Mouse (Mus musculus) macrophage (primary cell): ENCODE results near the gene Pacsin2. TPM values are rescaled to one million over a fixed set of nuclear protein-coding genes. Genes with fewer than 3 reads are reported as not detected.
"Not testable (repeated sequence)": the region's sequence is repeated elsewhere in the genome, so short reads cannot be mapped to it uniquely, and the experiment has no call there.

ENCODE experiments used
- H3K27ac ChIP-seq: fragments of 350-480 bp; formaldehyde crosslinking; 2 replicates; pipeline ENCODE4 v1.9.0; 2021
- H3K36me3 ChIP-seq: fragments of 350-480 bp; formaldehyde crosslinking; 2 replicates; pipeline ENCODE4 v1.9.0; 2021; ENCODE audit errors: inconsistent target
- H3K4me3 ChIP-seq: fragments of 350-480 bp; formaldehyde crosslinking; 2 replicates; pipeline ENCODE4 v1.9.0; 2021; ENCODE audit errors: inconsistent target
- H3K79me2 ChIP-seq: fragments of 350-480 bp; formaldehyde crosslinking; 2 replicates; pipeline ENCODE4 v1.9.0; 2021; ENCODE audit errors: inconsistent target
- WGBS: methylation state at CpG from one replicate; pipeline ENCODE4 v1.1.7; 2026; ENCODE audit warnings: inconsistent platforms; ENCODE audit not compliant: missing documents; 5-methylcytosine and 5-hydroxymethylcytosine counted together
- polyA plus RNA-seq: library from polyadenylated mRNA; stranded (reverse); fragments of 250-400 nt; gene quantifications from 3 replicates; pipeline ENCODE4 v1.2.4, GENCODE M21; 2018; ENCODE audit warnings: inconsistent platforms
- total RNA-seq, 78 experiments: library from RNA; depleted of rRNA; stranded (reverse); fragments of 250-400 nt; gene quantifications; 1 replicate in 9 of 78; 2 replicates in 24 of 78; 3 replicates in 43 of 78; 4 replicates in 2 of 78; pipeline ENCODE4 v1.2.4; 2018; ENCODE audit warnings: inconsistent platforms in 56 of 78

Gene Pacsin2
- 100 to 1,000 TPM in 3 of 26 experiments, 10 to 100 TPM in 23; 41.6 to 120 (median 81.4) TPM for total RNA-seq (2018; cell fraction: chromatin; rRNA removed)
- total RNA-seq (2018; cell fraction: cytosol; rRNA removed) = 100 to 1,000 TPM in 1 of 26 experiments, 10 to 100 TPM in 25; 51.3 to 103 (median 81.1) TPM
- 100 to 1,000 TPM in 2 of 26 experiments, 10 to 100 TPM in 24; 60.5 to 159 (median 76.3) TPM for total RNA-seq (2018; cell fraction: nucleus; rRNA removed)
- 58.4 to 158 TPM (median 89.0 TPM) in 3 replicates for polyA plus RNA-seq

- H3K27ac ChIP-seq = peak within 1 kb of the TSS; percentile 57
- peak within 1 kb of the TSS; percentile 89 for H3K4me3 ChIP-seq
- H3K36me3 ChIP-seq = no peaks in the 10 kb centered on the region
- under 1% methylated on average over 79 of the region's 88 CpGs for WGBS
- peaks cover 48% of the 10 kb centered on the region for H3K79me2 ChIP-seq
These were observed at the start of gene Pacsin2 for GRCm38 (mm10) chr15:83464083-83464904. TSS of gene Pacsin2 (minus strand) at chr15:83464606.

DNA sequence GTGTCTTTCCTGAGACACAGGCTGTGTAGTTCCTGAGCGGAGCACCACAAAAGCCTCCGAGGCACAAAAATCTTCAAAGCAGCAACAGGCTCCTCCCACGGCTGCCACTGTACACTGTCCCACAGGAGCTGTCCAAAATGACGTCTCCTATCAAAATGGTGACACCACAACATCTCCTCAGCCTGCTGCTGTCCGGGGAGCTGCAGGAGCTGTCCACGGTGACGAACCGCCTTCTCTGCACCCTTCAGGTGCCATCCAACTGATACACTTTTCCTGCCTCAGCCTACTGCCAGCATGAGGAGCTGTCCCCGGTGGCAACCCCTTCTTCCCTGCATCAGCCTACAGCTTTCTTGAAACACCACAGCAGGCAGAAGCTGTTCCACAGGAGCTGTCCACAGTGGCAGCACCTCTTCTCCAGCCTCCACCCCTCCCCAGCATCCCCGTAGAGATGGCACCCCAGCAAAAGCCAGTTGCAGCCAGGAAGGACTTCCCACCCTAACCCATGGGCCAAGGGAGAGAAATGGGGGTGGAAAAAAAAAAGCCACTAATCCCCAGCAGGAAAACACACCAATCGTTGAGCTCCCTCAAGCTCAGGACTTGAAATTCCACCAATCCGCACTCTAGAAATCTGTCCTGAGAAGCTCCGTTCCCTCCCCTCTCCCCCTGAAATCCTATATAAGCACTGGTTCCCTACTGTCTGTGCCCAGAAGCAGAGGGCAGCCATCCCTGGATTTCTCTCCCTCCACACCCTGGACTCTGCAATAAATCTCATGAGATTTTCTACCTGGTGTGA is 48.3 kb upstream of the Pacsin2 start:
- Histone ChIP-seq H3K36me3 (no peaks in the 10 kb centered on the region), H3K79me2 (no peaks in the 10 kb centered on the region), H3K27ac (no peak overlapping the region), H3K4me3 (no peak overlapping the region)
- WGBS = 72% methylated on average over 13 of the region's 13 CpGs

DNA sequence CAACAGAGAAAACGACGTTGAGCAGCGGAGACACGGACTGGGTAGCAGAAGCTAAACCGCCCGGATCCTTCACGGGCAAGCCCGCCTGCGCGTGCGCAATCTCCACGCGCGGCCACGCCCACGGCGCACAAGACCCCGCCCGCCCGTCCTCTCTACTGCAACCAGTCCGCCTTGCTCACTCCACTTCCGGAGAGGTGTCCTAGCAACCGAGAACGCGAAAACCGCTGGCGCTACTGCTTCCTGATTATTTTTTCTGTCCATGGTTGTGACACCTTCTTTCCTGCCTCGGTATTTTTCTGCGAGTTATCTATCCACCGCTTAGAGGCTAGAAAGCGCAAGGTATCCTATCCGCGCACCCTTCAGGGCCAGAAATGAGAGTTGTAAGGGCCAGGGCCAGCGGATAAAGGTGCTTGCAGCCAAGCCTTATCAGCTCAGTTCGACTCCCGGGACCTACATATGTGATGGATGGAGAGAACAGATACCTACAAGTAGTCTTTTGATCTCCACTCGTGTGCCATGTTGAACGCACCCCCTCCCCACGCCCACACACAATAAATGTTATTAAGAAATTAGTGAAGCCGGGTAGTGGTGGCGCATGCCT is 46.5 kb upstream of the Pacsin2 start, which contains the start of gene Ttll1:
Gene Ttll1, minus strand, starts transcription at position 89 of the 601 bp plus-strand sequence.
- 10% methylated on average over 41 of the region's 41 CpGs for WGBS
- H3K36me3 ChIP-seq = no peaks in the 10 kb centered on the region
- 0 out of 2 replicates have a peak within 1 kb of the TSS, but pooled peaks have one; percentile 19 for H3K27ac ChIP-seq

GRCm38 (mm10) chr15:83509950-83510804 is 45.8 kb upstream of the Pacsin2 start:
- no peaks in the 10 kb centered on the region for H3K79me2 ChIP-seq
- H3K4me3 ChIP-seq = peak overlapping the region; percentile 59
- WGBS = 24% methylated on average over 15 of the region's 17 CpGs
- no peaks in the 10 kb centered on the region for H3K36me3 ChIP-seq
- H3K27ac ChIP-seq = 0 out of 2 replicates have a peak overlapping the region, but pooled peaks have one; percentile 19

More for the DNA sequence above, 46.5 kb upstream of the Pacsin2 start, which contains the start of gene Ttll1:
- H3K79me2 ChIP-seq = no peaks in the 10 kb centered on the region
- peak within 1 kb of the TSS; percentile 59 for H3K4me3 ChIP-seq

DNA sequence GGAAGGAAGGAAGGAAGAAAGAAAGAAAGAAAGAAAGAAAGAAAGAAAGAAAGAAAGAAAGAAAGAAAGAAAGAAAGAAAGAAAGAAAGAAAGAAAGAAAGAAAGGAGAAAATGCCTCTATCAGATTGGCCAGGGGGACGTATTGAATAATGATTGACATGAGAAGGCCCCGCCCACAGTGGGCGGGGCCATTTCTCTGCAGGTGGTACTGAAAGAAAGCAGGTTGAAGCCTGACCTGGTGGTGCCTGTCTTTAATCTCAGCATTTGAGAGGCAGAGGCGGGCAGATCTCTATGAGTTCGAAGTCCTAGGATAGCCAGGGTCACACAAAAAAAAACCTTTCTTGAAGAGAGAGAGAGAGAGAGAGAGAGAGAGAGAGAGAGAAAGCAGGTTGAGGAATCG is 37.1 kb upstream of the Pacsin2 start:
- not testable (repeated sequence) for H3K36me3 ChIP-seq, H3K4me3 ChIP-seq, H3K27ac ChIP-seq, H3K79me2 ChIP-seq
- WGBS = 94% methylated on average over 5 of the region's 6 CpGs

- Histone ChIP-seq H3K79me2 (no peaks in the 10 kb centered on the region), H3K4me3 (no peak overlapping the region), H3K27ac (no peak overlapping the region), H3K36me3 (no peaks in the 10 kb centered on the region)
- WGBS = 85% methylated on average over 3 of the region's 3 CpGs
These were observed 35.9 kb upstream of the Pacsin2 start for GRCm38 (mm10) chr15:83500352-83500751.

GRCm38 (mm10) chr15:83499211-83499755 is 34.9 kb upstream of the Pacsin2 start:
- Histone ChIP-seq H3K36me3 (no peaks in the 10 kb centered on the region), H3K79me2 (no peaks in the 10 kb centered on the region), H3K27ac (no peak overlapping the region), H3K4me3 (no peak overlapping the region)
- 80% methylated on average over 10 of the region's 10 CpGs for WGBS

- Histone ChIP-seq H3K36me3 (no peaks in the 10 kb centered on the region), H3K79me2 (no peaks in the 10 kb centered on the region), H3K27ac (no peak overlapping the region), H3K4me3 (no peak overlapping the region)
- WGBS = 91% methylated on average over 6 of the region's 6 CpGs
These were observed 32.9 kb upstream of the Pacsin2 start for GRCm38 (mm10) chr15:83497299-83497698.

DNA sequence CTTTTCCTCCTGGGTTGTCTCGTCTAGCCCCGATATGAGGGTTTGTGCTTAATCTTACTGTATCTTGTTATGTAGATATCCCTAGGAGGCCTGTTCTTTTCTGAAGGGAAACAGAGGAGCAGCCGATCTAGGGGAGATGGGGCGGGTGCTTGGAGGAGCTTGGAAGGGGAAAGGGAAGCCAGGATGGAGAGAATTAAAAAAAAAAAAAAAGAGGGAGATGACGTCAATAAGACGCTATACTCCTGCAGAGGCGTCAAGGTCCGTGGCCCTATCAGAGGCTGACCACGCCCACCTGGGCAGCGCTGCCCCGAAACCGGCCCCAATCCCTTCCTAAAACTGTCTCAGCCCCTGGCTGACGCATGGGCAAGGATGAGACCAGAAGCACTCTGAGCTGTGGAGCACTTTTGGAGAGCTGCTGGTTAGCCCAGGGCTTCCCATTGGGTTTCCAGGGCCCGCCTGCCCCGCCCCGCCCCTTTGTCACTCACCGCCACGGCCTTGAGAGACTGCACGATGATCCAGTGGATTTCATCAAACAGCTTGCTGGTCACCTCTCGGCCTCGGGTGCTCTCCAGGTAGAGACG is 31.5 kb upstream of the Pacsin2 start:
- Histone ChIP-seq H3K4me3 (no peak overlapping the region), H3K36me3 (no peaks in the 10 kb centered on the region), H3K79me2 (no peaks in the 10 kb centered on the region), H3K27ac (no peak overlapping the region)
- WGBS = 96% methylated on average over 18 of the region's 22 CpGs

- no peaks in the 10 kb centered on the region for H3K79me2 ChIP-seq
- no peak overlapping the region for H3K27ac ChIP-seq
- no peaks in the 10 kb centered on the region for H3K36me3 ChIP-seq
- H3K4me3 ChIP-seq = no peak overlapping the region
- 60% methylated on average over 3 of the region's 3 CpGs for WGBS
These were observed 30.8 kb upstream of the Pacsin2 start for GRCm38 (mm10) chr15:83495195-83495594.

DNA sequence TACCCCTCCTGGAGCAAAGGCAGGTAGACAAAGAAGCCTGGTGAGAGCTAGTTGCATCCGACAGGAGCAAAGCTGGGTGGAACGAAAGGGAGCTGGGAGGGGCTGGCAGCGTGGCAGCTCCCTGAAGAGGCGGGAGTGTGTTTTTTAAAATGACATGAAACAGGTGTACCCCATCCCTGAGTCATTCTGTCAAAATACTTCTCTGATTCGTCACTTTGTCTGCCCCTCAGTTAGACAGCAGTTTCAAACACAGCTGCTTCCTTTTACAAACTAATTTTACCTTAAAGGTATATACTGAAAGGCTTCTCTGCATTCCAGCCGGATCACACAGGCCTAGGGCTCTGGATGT is 30.1 kb upstream of the Pacsin2 start:
- no peak overlapping the region for H3K4me3 ChIP-seq
- WGBS = 92% methylated on average over 6 of the region's 6 CpGs
- H3K79me2 ChIP-seq = no peaks in the 10 kb centered on the region
- H3K36me3 ChIP-seq = no peaks in the 10 kb centered on the region
- no peak overlapping the region for H3K27ac ChIP-seq

DNA sequence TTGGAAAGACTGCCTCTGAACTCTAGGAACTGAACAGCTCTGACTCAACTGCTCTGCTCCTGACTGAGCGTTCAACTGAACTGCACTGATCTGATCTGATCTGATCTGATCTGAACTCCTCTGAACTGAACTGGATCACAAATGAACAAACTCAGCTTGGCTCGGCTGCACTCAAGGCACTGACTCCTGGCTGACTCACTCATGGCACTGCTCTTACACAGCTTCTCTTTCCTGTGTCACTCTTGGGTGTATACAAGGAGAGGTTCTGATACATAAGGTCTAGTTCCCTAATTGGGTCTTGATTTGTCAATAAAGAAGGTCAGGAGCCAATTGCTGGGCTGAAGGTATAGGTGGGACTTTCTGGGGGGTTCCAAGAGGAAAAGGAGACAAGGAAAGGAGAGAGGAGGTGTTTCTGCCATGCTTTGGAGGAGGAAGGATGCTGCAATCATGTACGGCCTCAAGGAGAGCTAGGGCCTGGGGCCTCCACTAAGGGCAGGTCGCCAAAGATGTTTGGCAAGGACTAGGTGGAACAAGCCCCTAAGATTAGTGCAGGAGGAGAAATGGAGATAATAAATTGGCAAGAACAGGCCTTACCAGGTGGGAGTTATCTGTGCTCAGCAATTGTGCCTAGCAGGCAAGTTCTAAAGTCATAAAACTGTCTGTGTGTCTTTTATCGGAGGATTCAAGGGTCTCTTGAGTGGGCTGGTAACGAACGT is 29.6 kb upstream of the Pacsin2 start:
- H3K79me2 ChIP-seq = no peaks in the 10 kb centered on the region
- no peaks in the 10 kb centered on the region for H3K36me3 ChIP-seq
- H3K4me3 ChIP-seq = no peak overlapping the region
- no peak overlapping the region for H3K27ac ChIP-seq
- 88% methylated on average over 7 of the region's 7 CpGs for WGBS

- Histone ChIP-seq H3K36me3 (no peaks in the 10 kb centered on the region), H3K79me2 (no peaks in the 10 kb centered on the region), H3K4me3 (no peak overlapping the region), H3K27ac (no peak overlapping the region)
- WGBS = 100% methylated on average over 5 of the region's 5 CpGs
These were observed 27.5 kb upstream of the Pacsin2 start for GRCm38 (mm10) chr15:83491891-83492290.
